Mouse (Mus musculus) embryonic stem cell, embryonic (primary cell): Measurements from ENCODE around the gene Thap2.

Source experiments
- CTCF ChIA-PET, 4 experiments: fragments of 300-600 bp in 2 of 4; fragments of 350-600 bp in 2 of 4; sonication (Branson Sonifier 250); formaldehyde crosslinking; loops; one replicate each; lab custom pipeline; 2022; ENCODE audit warnings: inconsistent platforms in 2 of 4; lab: Charles Lee
- POLR2A ChIA-PET, 4 experiments: fragments of 300-600 bp in 2 of 4; fragments of 350-600 bp in 2 of 4; sonication (Branson Sonifier 250); formaldehyde crosslinking; loops; one replicate each; lab custom pipeline; 2022; ENCODE audit warnings: antibody characterized with exemption in 4 of 4, inconsistent platforms in 1 of 4; lab: Charles Lee

Gene Thap2

GRCm38 (mm10) chr10:115384221-115385017 lies at the start of gene Thap2, which contains the start of gene Zfc3h1:
Thap2 (minus strand) TSS chr10:115384443.
Zfc3h1 (plus strand) TSS chr10:115384959.
- CTCF ChIA-PET = interaction anchor here in 2 of 4 experiments (0.7 to 3.3 kb wide), 2 partner anchors 11 to 22 kb away, joined by 3 to 10 read pairs; no protein-coding TSS in a partner anchor
- POLR2A ChIA-PET = interaction anchor here in 3 of 4 experiments (0.7 to 6.0 kb wide), 53 partner anchors 8 to 212 kb away, joined by 3 to 84 read pairs (median 4); partner anchors contain the start of genes Rab21 (in 3 of the 3), Tmem19 (in 3 of the 3) and Lgr5 (in 1 of the 3)

DNA sequence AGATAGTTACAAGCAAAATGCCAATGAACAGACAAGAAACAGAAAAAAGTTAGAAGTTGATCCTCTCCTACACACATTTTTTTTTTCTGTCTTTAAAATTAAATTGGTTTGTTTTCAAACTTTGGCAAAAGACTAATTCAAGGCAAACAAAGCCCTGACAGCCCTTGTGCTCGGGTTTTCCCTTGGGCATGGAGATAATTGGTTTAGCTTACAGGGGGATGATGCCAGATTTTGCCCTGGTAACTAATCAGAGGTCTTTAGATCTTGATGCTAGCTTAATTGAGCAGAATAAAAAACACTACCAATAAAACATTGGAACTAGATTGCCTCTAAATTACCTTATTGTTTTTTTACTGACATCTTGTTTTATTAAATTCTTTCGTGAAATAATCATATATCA lies 41.1 kb upstream of the Thap2 start:
- POLR2A ChIA-PET = interaction anchor here in 1 of 4 experiments (0.9 kb wide), 1 partner anchor 29 kb away, joined by 4 read pairs; no protein-coding TSS in a partner anchor
- CTCF ChIA-PET = no interaction called here

DNA sequence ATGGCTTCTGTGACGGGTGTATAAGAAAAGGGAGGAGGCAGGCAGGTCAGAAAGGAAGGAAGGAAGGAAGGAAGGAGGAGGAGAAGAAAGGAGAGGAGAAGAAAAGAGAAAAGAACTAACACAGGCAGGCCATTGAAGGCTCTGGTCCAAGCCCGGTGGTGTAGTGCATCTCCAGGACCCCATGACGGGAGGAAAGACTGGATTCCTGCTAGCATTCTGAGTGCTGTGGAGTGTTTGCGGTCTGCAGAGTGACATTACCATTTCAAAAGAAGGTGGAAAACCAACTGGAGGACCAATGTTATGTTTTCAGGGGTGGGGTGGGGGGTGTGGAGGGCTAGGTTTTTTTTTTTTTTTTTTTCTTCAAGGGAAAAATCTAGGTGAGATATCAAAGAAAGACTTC lies 37.7 kb upstream of the Thap2 start:
- CTCF ChIA-PET = no interaction called here
- POLR2A ChIA-PET = interaction anchor here in 2 of 4 experiments (0.5 to 1.8 kb wide), 2 partner anchors 12 to 247 kb away, joined by 3 to 5 read pairs; no protein-coding TSS in a partner anchor

GRCm38 (mm10) chr10:115414056-115414455 lies 29.8 kb upstream of the Thap2 start:
- POLR2A ChIA-PET = interaction anchor here in 2 of 4 experiments (0.7 to 2.6 kb wide), 7 partner anchors 10 to 98 kb away, joined by 3 to 12 read pairs (median 7); no protein-coding TSS in a partner anchor
- CTCF ChIA-PET = interaction anchor here in 1 of 4 experiments (1.9 kb wide), 1 partner anchor 8 kb away, joined by 5 read pairs; no protein-coding TSS in a partner anchor

GRCm38 (mm10) chr10:115413496-115413895 lies 29.3 kb upstream of the Thap2 start:
- CTCF ChIA-PET = no interaction called here
- POLR2A ChIA-PET = interaction anchor here in 3 of 4 experiments (0.6 to 2.6 kb wide), 9 partner anchors 10 to 99 kb away, joined by 3 to 12 read pairs (median 5); no protein-coding TSS in a partner anchor

DNA sequence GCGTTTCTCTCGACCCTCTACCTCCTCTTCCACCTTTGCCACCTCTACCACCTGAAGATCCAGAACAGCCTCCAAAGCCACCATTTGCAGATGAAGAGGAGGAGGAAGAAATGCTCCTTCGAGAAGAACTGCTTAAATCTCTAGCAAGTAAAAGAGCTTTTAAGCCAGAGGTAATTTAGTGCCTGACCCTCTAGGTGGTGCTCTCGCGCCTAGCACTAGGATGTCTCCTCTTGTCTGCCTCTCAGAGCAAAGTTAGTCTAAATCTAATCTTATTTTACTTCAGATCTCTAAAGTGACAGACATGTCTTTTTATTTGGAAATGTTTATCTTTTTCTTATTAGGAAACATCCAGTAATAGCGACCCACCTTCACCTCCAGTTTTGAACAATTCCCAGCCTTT lies 22.1 kb upstream of the Thap2 start:
- POLR2A ChIA-PET = interaction anchor here in 2 of 4 experiments (0.6 to 1.8 kb wide), 8 partner anchors 9 to 22 kb away, joined by 3 to 9 read pairs (median 4); partner anchors contain the start of gene Thap2 (in 2 of the 2)
- CTCF ChIA-PET = interaction anchor here (0.5 to 1.9 kb wide), 19 partner anchors 8 to 228 kb away, joined by 3 to 10 read pairs (median 4); partner anchors contain the start of gene Zfc3h1 (in 1 of the 4)

DNA sequence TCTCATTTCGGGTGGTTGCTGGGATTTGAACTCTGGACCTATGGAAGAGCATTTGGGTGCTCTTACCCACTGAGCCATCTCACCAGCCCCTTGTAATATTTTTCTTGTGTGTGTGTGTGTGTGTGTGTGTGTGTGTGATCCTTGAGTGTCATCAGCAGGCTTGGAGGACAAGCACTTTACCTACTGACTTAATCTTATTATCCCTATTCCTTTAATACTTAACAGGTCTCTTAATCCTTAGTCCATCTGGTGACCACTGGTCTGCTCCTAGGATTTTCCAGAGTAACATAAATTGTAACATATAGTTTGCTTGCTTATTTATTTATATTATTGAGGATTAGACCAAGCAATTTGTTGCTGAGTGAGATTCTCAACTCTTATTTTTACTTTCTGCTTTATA lies 7.7 kb upstream of the Thap2 start:
- CTCF ChIA-PET = interaction anchor here in 2 of 4 experiments (0.7 to 0.9 kb wide), 2 partner anchors 22 to 49 kb away, joined by 3 to 5 read pairs; no protein-coding TSS in a partner anchor
- POLR2A ChIA-PET = no interaction called here

- CTCF ChIA-PET = interaction anchor here in 2 of 4 experiments (0.7 to 0.9 kb wide), 2 partner anchors 21 to 48 kb away, joined by 3 to 5 read pairs; no protein-coding TSS in a partner anchor
- POLR2A ChIA-PET = interaction anchor here in 2 of 4 experiments (1.0 to 2.6 kb wide), 3 partner anchors 20 to 40 kb away, joined by 3 to 6 read pairs (median 3); no protein-coding TSS in a partner anchor
These were observed 6.8 kb upstream of the Thap2 start for GRCm38 (mm10) chr10:115391076-115391475.

DNA sequence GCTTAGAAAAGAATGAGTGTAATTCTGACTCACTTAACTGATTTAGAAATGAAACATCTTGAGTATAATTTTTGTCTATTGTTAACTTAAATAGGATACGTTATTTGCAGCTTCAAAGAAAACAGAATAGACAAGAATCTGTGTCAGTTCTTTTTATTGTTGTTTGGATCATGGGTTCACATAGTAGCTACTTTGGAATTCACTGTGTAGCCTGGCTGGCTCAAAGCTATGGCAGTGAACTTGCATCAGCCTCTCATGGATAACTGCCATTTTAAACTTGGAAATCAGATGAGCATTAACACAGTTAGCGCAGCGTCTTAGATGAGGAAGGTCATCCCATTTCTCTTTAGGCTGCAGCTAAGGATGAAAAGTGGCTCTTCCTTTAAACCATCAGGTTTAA lies 3.6 kb upstream of the Thap2 start:
- ChIA-PET POLR2A (interaction anchor here in 1 of 4 experiments (1.2 to 3.5 kb wide), 5 partner anchors 9 to 26 kb away, joined by 3 to 26 read pairs (median 6); partner anchors contain the start of gene Tmem19), CTCF (interaction anchor here in 1 of 4 experiments (3.3 kb wide), 1 partner anchor 18 kb away, joined by 10 read pairs; no protein-coding TSS in a partner anchor)

- ChIA-PET CTCF (interaction anchor here (0.5 to 3.3 kb wide), 4 partner anchors 21 to 569 kb away, joined by 3 to 10 read pairs (median 4); no protein-coding TSS in a partner anchor), POLR2A (interaction anchor here (0.6 to 6.0 kb wide), 55 partner anchors 9 to 1811 kb away, joined by 3 to 84 read pairs (median 4); partner anchors contain the start of genes Tmem19 (in 3 of the 4), Rab21 (in 2 of the 4) and Cct2 (in 1 of the 4))
These were observed 1.1 kb upstream of the Thap2 start for GRCm38 (mm10) chr10:115385018-115386002.

DNA sequence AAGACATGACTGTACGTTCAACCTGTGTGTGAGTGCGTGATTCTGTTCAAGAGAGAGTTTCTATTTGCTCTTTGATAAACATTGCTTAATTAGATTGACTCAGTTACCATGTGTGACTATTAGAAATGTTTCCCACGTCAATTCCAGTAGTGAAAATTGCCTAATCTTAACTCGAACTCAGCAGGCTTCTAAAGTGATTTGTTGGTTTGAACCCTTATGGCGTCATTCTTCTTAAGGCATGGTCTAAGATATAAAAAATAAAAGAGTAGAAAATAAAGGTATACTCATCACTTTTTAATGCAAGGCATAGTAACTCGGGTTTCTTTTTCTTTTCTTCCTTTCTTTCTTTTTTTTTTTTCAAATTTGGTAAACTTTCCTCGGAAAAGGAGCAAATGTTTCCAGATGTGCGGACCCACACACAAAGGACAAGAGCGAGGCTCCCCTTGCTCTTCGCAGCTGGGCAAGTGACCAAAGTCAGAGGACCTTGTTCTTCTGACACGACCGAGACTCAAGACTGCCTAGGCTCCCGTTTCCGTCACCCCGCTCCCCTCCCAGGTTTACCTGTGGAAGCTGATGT lies 511 bp downstream of the Thap2 start:
- ChIA-PET POLR2A (interaction anchor here in 3 of 4 experiments (0.5 to 6.0 kb wide), 39 partner anchors 8 to 1307 kb away, joined by 3 to 84 read pairs (median 4); partner anchors contain the start of genes Rab21 (in 3 of the 3), Tmem19 (in 3 of the 3) and Lgr5 (in 1 of the 3)), CTCF (interaction anchor here in 1 of 4 experiments (0.7 kb wide), 1 partner anchor 10 kb away, joined by 3 read pairs; no protein-coding TSS in a partner anchor)

DNA sequence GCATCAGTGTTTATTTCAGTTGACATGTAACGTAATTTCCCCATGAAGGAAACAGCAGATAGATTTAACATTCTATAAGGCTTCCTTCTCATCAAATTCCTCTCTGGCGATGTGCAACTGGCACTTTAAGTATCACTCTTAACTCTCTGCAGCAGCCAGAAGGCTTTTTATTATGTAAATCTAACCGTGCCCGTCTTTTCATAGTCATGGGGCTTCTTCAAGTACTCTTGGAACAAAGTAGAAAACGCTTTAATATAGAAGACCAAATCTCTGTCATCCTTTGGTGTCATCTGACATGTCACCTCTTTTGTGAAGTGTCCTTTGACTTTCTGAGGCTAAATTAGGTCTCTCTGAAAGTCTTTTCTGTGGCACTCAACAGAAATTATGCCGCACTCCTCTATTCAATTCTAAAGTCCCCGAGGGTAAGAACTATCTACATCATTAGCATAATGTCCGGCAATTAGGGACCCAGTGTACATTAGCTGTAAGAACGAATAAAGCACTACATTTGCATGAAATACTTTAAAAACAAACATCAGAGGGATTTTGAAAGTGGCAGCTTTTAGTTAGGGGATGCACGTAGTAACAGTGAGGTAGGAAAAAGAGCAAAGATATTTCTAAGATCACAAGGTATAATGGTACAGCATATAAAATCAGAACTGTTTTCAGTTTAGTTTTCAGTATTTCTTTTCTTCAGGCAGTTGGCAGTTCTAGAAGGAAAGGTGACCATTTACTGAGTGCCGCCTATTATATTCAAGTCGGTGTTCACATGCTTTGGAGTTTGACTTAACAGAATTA lies 1.2 kb downstream of the Thap2 start:
- POLR2A ChIA-PET = interaction anchor here in 3 of 4 experiments (0.5 to 6.0 kb wide), 14 partner anchors 12 to 1307 kb away, joined by 3 to 84 read pairs (median 4); partner anchors contain the start of gene Tmem19 (in 3 of the 3)

GRCm38 (mm10) chr10:115381506-115382084 lies 2.6 kb downstream of the Thap2 start:
- ChIA-PET CTCF (no interaction called here), POLR2A (interaction anchor here in 3 of 4 experiments (1.3 to 6.0 kb wide), 6 partner anchors 11 to 22 kb away, joined by 5 to 84 read pairs (median 6); partner anchors contain the start of gene Tmem19 (in 2 of the 3))

More for the DNA sequence above, 1.2 kb downstream of the Thap2 start:
- CTCF ChIA-PET = no interaction called here

- POLR2A ChIA-PET = interaction anchor here in 3 of 4 experiments (0.7 to 3.9 kb wide), 31 partner anchors 9 to 126 kb away, joined by 3 to 84 read pairs (median 6); partner anchors contain the start of genes Thap2 (in 3 of the 3), Rab21 (in 2 of the 3) and Zfc3h1 (in 2 of the 3)
- CTCF ChIA-PET = no interaction called here
These were observed 21.1 kb downstream of the Thap2 start for GRCm38 (mm10) chr10:115363151-115363550.

DNA sequence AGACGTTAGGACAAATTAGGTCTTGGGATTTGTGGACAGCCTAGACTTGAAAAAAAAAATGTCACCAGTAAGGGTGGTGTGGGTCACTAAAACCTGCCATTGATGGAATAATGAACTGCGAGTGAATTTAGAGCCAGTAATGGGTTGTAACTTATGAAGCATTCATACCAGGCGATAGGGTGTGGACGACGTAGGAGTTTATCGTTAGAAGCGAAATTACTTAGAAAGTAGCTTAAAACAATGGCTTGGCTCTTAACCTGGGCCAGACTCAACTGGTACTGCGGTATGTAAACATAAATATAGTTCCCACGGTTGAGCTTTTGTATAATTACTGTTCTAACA lies 21.6 kb downstream of the Thap2 start:
- CTCF ChIA-PET = interaction anchor here in 1 of 4 experiments (0.7 to 1.0 kb wide), 2 partner anchors 8 to 39 kb away, joined by 3 to 4 read pairs; no protein-coding TSS in a partner anchor

More for the DNA sequence above, 21.6 kb downstream of the Thap2 start:
- POLR2A ChIA-PET = interaction anchor here in 3 of 4 experiments (0.7 to 3.9 kb wide), 43 partner anchors 8 to 1701 kb away, joined by 3 to 84 read pairs (median 5); partner anchors contain the start of genes Rab21 (in 3 of the 3), Thap2 (in 3 of the 3), Zfc3h1 (in 2 of the 3) and Cct2 (in 1 of the 3)
